Mouse (Mus musculus): ENCODE measurements at regions not wholly inside any gene's neighbourhood (a gene's known extent, or its start where the extent isn't known, plus 50 kb on each side); places are given as distances from the start of the nearest gene placed in this dataset.
"Not testable (repeated sequence)": the region's sequence is repeated elsewhere in the genome, so short reads cannot be mapped to it uniquely, and the experiment has no call there.

- no peak for DNase-seq (ENCODE audit: low spot score)
These were observed 168.3 kb upstream of the Camk1g start for GRCm38 (mm10) chr1:193538425-193538824.

- no peak for DNase-seq (ENCODE audit: low spot score)
These were observed 167.5 kb upstream of the Camk1g start for GRCm38 (mm10) chr1:193537616-193538015.

- DNase-seq (ENCODE audit: low spot score) = no peak
These were observed 166.5 kb upstream of the Camk1g start for GRCm38 (mm10) chr1:193536552-193536951.

GRCm38 (mm10) chr1:193534449-193534848, 164.4 kb upstream of the Camk1g start:
- no peak for DNase-seq (ENCODE audit: low spot score)

GRCm38 (mm10) chr1:193526501-193526900, 156.4 kb upstream of the Camk1g start:
- DNase-seq (ENCODE audit: low spot score) = no peak

- DNase-seq (ENCODE audit: low spot score) = no peak
These were observed 151.9 kb upstream of the Camk1g start for GRCm38 (mm10) chr1:193522007-193522406.

GRCm38 (mm10) chr1:193518840-193519239, 148.7 kb upstream of the Camk1g start:
- no peak for DNase-seq (ENCODE audit: low spot score)

GRCm38 (mm10) chr1:193517968-193518367, 147.9 kb upstream of the Camk1g start:
- no peak for DNase-seq (ENCODE audit: low spot score)

GRCm38 (mm10) chr1:193517293-193517692, 147.2 kb upstream of the Camk1g start:
- DNase-seq (ENCODE audit: low spot score) = no peak

GRCm38 (mm10) chr1:193516395-193516794, 146.3 kb upstream of the Camk1g start:
- DNase-seq (ENCODE audit: low spot score) = no peak

GRCm38 (mm10) chr1:193513929-193514710, 144.0 kb upstream of the Camk1g start:
- peak; percentile 46 for DNase-seq (ENCODE audit: low spot score)

- DNase-seq (ENCODE audit: low spot score) = peak; percentile 53
These were observed 140.1 kb upstream of the Camk1g start for GRCm38 (mm10) chr1:193510066-193510793.

- DNase-seq (ENCODE audit: low spot score) = peak; percentile 32
These were observed 138.2 kb upstream of the Camk1g start for GRCm38 (mm10) chr1:193508271-193508670.

GRCm38 (mm10) chr1:193506991-193507390, 136.9 kb upstream of the Camk1g start:
- no peak for DNase-seq (ENCODE audit: low spot score)

- DNase-seq (ENCODE audit: low spot score) = no peak
These were observed 135.3 kb upstream of the Camk1g start for GRCm38 (mm10) chr1:193505381-193505780.

- no peak for DNase-seq (ENCODE audit: low spot score)
These were observed 134.5 kb upstream of the Camk1g start for GRCm38 (mm10) chr1:193504611-193505010.

- no peak for DNase-seq (ENCODE audit: low spot score)
These were observed 133.7 kb upstream of the Camk1g start for GRCm38 (mm10) chr1:193503624-193504325.

GRCm38 (mm10) chr1:193496265-193497183, 126.4 kb upstream of the Camk1g start:
- DNase-seq (ENCODE audit: low spot score) = no peak

GRCm38 (mm10) chr1:193488039-193488438, 117.9 kb upstream of the Camk1g start:
- no peak for DNase-seq (ENCODE audit: low spot score)

- DNase-seq (ENCODE audit: low spot score) = not testable (repeated sequence)
These were observed 116.6 kb upstream of the Camk1g start for GRCm38 (mm10) chr1:193486668-193487067.

- DNase-seq (ENCODE audit: low spot score) = no peak
These were observed 114.9 kb upstream of the Camk1g start for GRCm38 (mm10) chr1:193484977-193485376.
